Mouse (Mus musculus): ENCODE measurements at regions not wholly inside any gene's neighbourhood (a gene's known extent, or its start where the extent isn't known, plus 50 kb on each side); places are given as distances from the start of the nearest gene placed in this dataset. TPM values are rescaled to one million over a fixed set of nuclear protein-coding genes. Genes with fewer than 3 reads are reported as not detected.

- Histone ChIP-seq H3K36me3 (ENCODE audit: control insufficient read depth, insufficient read depth, low read length) (no peaks in the 10 kb centered on the region), H3K9me3 (ENCODE audit: control insufficient read depth, low read length) (no peaks in the 10 kb centered on the region), H3K4me2 (0 out of 2 replicates have a peak overlapping the region, but pooled peaks have one; percentile 1), H3K4me3 (ENCODE audit: low read depth, low read length) (no peak overlapping the region), H3K4me1 (ENCODE audit: control insufficient read depth, insufficient read depth, low read length) (peaks cover 22% of the 10 kb centered on the region), H3K27ac (ENCODE audit: low read depth, low read length) (no peak overlapping the region), H3K27me3 (ENCODE audit: control insufficient read depth, insufficient read depth, low read length) (0 out of 2 replicates have a peak, but pooled peaks cover 2% of the 10 kb centered on the region), H3K9ac (ENCODE audit: low read length) (no peak overlapping the region)
- DNase-seq (ENCODE audit: low spot score, missing footprints) (peak; percentile 94), ATAC-seq (ENCODE audit: low FRiP score) (peak; percentile 78)
- WGBS, result 3% methylated on average over 22 of the region's 22 CpGs
Observed at GRCm38 (mm10) chr4:152625032-152626003, 147.6 kb upstream of the Kcnab2 start.

- peaks cover 22% of the 10 kb centered on the region for H3K4me1 ChIP-seq (ENCODE audit: control insufficient read depth, insufficient read depth, low read length)
- 0 out of 2 replicates have a peak, but pooled peaks cover 2% of the 10 kb centered on the region for H3K27me3 ChIP-seq (ENCODE audit: control insufficient read depth, insufficient read depth, low read length)
- ATAC-seq (ENCODE audit: low FRiP score) (no peak), DNase-seq (ENCODE audit: low spot score, missing footprints) (no peak)
- H3K4me3 ChIP-seq (ENCODE audit: low read depth, low read length), result no peak overlapping the region
- H3K36me3 ChIP-seq (ENCODE audit: control insufficient read depth, insufficient read depth, low read length), result no peaks in the 10 kb centered on the region
- H3K27ac ChIP-seq (ENCODE audit: low read depth, low read length), result no peak overlapping the region
- H3K4me2 ChIP-seq, result peak overlapping the region; percentile 19
- WGBS, result 67% methylated on average over 9 of the region's 9 CpGs
- no peaks in the 10 kb centered on the region for H3K9me3 ChIP-seq (ENCODE audit: control insufficient read depth, low read length)
- H3K9ac ChIP-seq (ENCODE audit: low read length), result peak overlapping the region; percentile 36
Observed at GRCm38 (mm10) chr4:152622022-152622777, 144.5 kb upstream of the Kcnab2 start.

- peaks cover 7% of the 10 kb centered on the region for H3K4me1 ChIP-seq (ENCODE audit: control insufficient read depth, insufficient read depth, low read length)
- no peak overlapping the region for H3K4me3 ChIP-seq (ENCODE audit: low read depth, low read length)
- WGBS, result 77% methylated on average over 3 of the region's 3 CpGs
- no peaks in the 10 kb centered on the region for H3K36me3 ChIP-seq (ENCODE audit: control insufficient read depth, insufficient read depth, low read length)
- no peak overlapping the region for H3K9ac ChIP-seq (ENCODE audit: low read length)
- no peak overlapping the region for H3K4me2 ChIP-seq
- no peaks in the 10 kb centered on the region for H3K27me3 ChIP-seq (ENCODE audit: control insufficient read depth, insufficient read depth, low read length)
- H3K9me3 ChIP-seq (ENCODE audit: control insufficient read depth, low read length), result no peaks in the 10 kb centered on the region
- ATAC-seq (ENCODE audit: low FRiP score), result no peak
- no peak for DNase-seq (ENCODE audit: low spot score, missing footprints)
- no peak overlapping the region for H3K27ac ChIP-seq (ENCODE audit: low read depth, low read length)
Observed at GRCm38 (mm10) chr4:152617636-152618035, 140.0 kb upstream of the Kcnab2 start.

- H3K27me3 ChIP-seq (ENCODE audit: control insufficient read depth, insufficient read depth, low read length), result no peaks in the 10 kb centered on the region
Observed at GRCm38 (mm10) chr4:152615155-152615554, 137.5 kb upstream of the Kcnab2 start.

GRCm38 (mm10) chr4:152614356-152615100 is 136.9 kb upstream of the Kcnab2 start:
- H3K4me3 ChIP-seq (ENCODE audit: low read depth, low read length), result no peak overlapping the region
- H3K36me3 ChIP-seq (ENCODE audit: control insufficient read depth, insufficient read depth, low read length), result no peaks in the 10 kb centered on the region
- H3K4me1 ChIP-seq (ENCODE audit: control insufficient read depth, insufficient read depth, low read length), result no peaks in the 10 kb centered on the region
- no peak overlapping the region for H3K27ac ChIP-seq (ENCODE audit: low read depth, low read length)
- no peaks in the 10 kb centered on the region for H3K27me3 ChIP-seq (ENCODE audit: control insufficient read depth, insufficient read depth, low read length)
- DNase-seq (ENCODE audit: low spot score, missing footprints) (no peak), ATAC-seq (ENCODE audit: low FRiP score) (no peak)
- no peak overlapping the region for H3K9ac ChIP-seq (ENCODE audit: low read length)
- WGBS, result 87% methylated on average over 13 of the region's 13 CpGs
- no peaks in the 10 kb centered on the region for H3K9me3 ChIP-seq (ENCODE audit: control insufficient read depth, low read length)
- H3K4me2 ChIP-seq, result no peak overlapping the region

More at GRCm38 (mm10) chr4:152615155-152615554, 137.5 kb upstream of the Kcnab2 start:
- Histone ChIP-seq H3K27ac (ENCODE audit: low read depth, low read length) (no peak overlapping the region), H3K36me3 (ENCODE audit: control insufficient read depth, insufficient read depth, low read length) (no peaks in the 10 kb centered on the region), H3K4me2 (no peak overlapping the region), H3K4me1 (ENCODE audit: control insufficient read depth, insufficient read depth, low read length) (no peaks in the 10 kb centered on the region), H3K9me3 (ENCODE audit: control insufficient read depth, low read length) (no peaks in the 10 kb centered on the region), H3K4me3 (ENCODE audit: low read depth, low read length) (no peak overlapping the region), H3K9ac (ENCODE audit: low read length) (no peak overlapping the region)
- no peak for DNase-seq (ENCODE audit: low spot score, missing footprints)
- WGBS, result 87% methylated on average over 2 of the region's 2 CpGs
- ATAC-seq (ENCODE audit: low FRiP score), result no peak

Small RNAs in the stretch of these regions (microRNA-seq; reads per million reads assigned to microRNA genes)
- gene Gm25779, result not detected
